Mouse (Mus musculus): ENCODE results near the gene Gimap8.
"Not testable (repeated sequence)": the region's sequence is repeated elsewhere in the genome, so short reads cannot be mapped to it uniquely, and the experiment has no call there.

The Gimap8 gene

DNA sequence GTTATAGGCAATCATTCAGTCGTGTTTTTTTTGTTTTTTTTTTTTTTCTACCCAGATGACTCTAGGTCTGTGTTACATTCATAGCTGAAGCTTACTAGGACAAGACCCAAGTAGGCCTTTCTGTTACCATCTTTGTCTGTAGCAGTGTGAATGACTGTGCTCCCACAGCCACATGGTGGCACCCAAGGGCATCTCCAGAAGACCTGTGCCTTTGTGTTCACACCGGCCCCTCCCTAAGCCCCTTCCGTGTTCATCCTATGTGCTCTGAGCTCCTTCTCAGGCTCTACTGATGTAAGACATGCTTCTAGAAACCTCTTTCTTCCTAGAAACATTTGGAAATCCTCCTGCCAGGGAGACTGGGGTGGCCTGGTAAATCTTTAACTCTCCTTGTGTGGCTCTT, at the start of gene Gimap8:
Gene Gimap8 (plus strand): TSS at position 240 of the 400 bp plus-strand sequence.
- DNase-seq (ENCODE audit: low spot score in 2 of 2): no peak

DNA sequence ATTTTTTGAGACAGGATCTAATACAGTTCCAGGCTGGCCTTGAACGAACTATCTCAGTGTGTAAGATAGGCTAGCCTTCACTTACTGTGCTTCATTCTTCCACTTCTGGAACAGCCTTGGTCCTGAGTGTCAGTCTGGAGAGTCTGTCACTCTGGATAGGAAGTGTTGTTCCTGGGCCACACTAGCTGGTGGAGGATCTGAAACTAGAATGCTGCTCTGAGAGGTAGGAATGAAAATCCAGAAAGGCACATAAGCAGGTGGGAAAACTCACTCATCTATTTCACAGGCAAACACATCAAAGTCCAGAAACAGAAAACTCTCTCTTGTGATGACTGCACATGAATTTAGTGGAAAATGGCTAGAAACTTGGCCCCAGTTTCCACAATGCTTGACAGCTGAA, 46.4 kb upstream of the Gimap8 start:
- no peak for DNase-seq (ENCODE audit: low spot score in 2 of 2)

DNA sequence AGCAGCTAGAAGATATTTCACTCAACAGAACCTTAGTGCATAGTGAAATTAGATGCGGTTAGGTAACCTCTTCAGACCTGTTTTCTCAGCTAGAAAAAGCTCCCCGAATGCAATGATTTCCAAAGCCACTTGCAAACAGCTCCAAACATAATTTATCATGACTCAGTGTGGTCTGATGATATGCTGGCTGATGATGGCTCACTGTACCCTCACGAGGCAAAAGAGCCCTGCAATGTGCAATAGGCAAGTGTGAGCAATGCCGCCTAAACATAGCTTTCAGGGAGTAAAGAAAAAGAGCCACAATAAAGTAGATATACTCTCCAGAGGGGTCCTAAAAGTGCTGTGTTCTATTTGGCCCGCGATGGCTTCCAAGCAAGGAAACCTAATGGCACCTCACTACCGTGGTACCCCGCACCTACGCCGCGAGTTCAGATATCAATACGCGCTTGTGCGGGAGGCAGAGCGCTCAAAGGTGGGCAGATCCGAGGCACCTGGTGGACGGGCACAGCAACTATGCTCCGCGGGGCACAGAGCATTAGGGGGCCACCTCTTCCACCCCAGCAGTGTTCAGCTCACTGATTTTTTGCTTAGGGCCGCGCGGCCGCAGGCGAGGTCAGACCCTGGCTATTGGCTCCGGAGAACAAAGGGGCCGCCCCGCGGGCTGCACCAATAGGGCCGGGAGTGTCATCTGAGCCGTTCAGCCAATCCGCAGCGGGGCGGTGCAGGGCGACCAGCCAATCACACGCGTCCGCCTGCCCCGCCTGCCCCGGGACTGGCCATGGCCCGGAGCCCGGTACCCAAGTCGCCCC, 45.6 kb upstream of the Gimap8 start, which contains the start of gene Zfp775:
Gene Zfp775 (plus strand): TSS at position 793 of the 809 bp plus-strand sequence.
- peak; percentile 95 to 96 for DNase-seq (ENCODE audit: low spot score in 2 of 2)

DNA sequence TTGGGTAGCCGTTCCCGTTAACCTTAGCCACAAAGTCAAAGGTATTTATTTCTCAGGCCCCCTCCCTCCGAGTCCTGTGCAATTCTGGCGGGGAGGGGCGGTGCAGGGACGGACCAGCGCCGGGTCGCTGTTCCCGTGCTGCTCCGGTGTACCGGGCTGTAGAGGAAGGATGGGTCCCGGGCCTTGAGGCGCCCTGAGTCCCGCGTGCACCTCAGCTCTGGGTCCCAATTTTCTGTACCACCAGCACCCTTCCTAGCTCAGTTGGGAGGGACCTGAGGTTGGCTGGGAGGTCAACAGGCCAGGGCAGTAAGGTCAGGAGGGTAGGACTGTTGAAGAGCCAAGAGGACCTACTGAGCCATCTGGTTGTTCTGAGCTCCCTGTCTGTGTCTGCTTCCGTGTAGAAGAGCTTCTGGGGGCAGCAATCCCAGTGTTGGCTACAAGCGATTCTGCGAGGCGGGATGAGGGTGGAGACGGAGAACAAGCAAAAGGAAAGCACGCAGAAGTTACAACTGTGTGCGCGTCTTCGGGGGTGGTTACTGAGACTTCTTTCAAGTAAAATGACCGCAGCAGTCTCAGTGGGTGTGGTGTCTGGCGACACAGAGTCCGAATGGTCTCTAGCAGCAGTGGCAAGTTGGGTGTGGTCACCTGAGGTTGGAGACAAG, 44.8 kb upstream of the Gimap8 start:
- peak in 1 of 2 experiments; percentile 22 for DNase-seq (ENCODE audit: low spot score in 2 of 2)

DNA sequence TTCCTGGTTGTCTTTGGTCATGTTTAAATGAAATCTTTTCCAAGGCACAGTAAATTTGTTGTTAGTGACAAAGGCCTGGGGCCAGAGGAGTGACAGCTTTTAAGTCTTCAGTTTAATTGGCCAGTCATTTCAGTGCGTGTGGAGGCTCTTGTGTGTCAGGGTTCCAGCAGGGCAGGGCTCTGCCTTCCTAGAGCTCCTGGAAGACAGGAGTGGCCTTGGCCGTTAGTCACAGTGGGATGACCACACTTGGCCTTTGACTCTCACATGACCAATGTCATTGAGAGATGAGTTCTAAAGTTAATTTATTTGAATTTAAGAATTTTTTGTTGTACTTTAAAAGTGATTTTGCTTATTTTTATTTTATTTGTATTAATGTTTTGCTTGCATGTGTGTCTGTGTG, 38.9 kb upstream of the Gimap8 start:
- no peak for DNase-seq (ENCODE audit: low spot score in 2 of 2)

DNA sequence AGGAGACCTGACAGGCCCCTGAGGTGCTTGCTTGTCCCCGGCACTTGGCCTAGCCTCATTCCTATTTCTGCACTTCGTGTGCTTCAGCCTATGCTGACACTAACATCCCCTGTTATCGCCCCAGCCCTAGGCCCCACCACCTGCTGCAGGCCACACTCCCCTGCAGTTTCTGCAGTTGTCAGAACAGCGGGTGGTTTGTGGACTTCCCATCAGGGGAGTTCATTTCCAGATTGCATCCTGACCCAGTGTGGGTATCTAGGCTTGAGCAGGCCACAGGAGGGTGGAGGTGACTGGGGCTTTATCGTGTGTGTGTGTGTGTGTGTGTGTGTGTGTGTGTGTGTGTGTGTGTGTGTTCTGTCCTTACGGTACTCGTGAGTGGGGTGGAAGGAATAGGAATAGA, 37.5 kb upstream of the Gimap8 start:
- DNase-seq (ENCODE audit: low spot score in 2 of 2): no peak

DNA sequence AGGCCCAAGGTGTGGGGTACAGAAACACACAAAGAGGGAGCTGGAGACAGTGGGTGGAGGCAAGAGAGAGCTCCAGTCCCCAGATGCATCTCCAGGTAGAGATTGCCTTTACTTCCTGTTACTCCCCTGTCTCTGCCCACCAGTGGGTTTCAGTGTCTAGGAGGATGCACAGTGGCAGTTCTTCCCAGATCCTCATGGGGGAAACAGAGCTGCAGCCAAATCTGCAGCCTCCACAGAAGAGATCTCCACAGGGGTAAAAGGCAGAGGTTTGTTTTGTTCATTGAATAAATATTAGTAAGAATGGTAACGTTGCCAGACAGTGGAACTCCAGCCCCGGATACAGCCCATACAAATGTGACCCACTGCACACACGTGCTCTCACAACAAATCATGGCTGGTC, 36.4 kb upstream of the Gimap8 start:
- DNase-seq (ENCODE audit: low spot score in 2 of 2): no peak

DNA sequence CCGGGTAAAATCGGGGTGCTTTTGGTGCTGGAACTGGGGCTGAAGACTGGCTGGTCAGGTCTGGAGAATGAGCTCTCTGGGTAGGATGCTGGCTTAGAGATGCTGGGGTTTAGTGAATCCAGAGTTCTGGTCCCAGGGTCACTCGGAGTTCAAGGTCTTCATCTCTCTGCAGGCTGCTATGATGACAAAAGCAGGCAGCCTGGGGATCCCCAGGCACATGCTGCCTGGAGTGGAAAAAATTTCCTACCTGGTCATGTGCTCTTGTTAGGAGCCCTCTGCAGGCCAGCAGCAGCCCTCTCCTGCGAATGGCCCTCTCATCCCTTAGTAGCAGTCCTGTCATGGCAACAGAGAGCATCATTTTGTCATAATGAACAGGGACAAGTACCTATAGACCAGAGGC, 33.6 kb upstream of the Gimap8 start:
- no peak for DNase-seq (ENCODE audit: low spot score in 2 of 2)

DNA sequence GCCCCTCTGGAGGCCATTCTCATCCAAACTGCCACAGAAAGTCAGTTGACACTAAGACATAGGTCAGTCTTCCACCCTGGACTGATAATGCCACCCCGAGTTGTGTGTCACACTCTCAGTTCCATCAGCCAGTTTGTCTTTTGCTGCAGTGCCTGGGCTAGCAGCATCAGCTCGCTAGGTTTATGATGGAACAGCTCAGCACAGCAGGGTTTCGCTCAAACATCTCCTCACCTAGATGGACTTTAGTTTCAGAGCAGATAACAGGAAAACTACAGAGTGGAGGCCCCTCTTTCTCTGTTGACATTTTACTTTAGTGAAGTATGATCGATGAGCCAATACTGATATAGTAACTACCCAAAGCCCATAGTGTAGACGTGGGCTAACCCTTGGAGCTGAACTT, 32.3 kb upstream of the Gimap8 start:
- DNase-seq (ENCODE audit: low spot score in 2 of 2): no peak

DNA sequence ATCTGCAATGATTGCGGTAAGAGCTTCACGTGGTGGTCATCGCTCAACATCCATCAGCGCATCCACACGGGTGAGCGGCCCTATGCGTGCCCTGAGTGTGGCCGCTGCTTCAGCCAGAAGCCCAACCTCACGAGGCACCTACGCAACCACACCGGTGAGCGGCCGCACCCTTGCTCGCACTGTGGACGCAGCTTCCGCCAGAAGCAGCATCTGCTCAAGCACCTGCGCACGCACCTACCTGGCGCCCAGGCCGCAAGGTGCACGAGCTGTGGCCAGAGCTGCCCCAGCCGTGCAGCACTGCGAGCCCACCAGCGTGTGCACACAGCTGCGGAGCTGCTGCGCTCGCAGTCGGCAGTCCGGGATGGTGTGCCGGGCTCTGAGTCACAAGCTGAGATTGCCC, 27.0 kb upstream of the Gimap8 start:
- DNase-seq (ENCODE audit: low spot score in 2 of 2): no peak

DNA sequence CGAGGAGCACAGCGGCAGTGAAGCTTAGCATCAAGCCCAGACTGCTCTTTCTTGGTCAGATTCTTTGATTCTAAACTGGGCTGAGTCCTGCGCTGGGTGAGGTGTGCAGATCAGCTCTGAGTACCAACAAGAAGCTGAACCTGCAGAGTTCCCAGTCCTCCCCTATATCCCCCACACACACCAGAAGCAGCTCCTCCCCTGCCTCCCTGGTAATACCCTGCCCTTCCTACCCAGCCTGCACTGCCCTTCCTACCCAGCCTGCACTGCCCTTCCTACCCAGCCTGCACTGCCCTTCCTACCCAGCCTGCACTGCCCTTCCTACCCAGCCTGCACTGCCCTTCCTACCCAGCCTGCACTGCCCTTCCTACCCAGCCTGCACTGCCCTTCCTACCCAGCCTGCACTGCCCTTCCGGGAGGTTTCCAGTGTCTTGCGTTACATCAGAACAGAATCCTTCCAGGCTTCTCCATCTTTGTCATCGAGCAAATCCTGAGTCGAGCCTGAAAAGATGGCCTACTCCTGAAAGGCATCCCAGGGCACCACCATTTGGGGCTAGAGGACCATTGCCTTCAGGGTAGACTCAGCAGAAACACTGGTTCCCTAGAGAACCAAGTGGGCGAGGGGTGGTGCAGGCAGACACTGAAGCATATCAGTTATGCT, 24.7 kb upstream of the Gimap8 start:
- DNase-seq (ENCODE audit: low spot score in 2 of 2): not testable (repeated sequence)

DNA sequence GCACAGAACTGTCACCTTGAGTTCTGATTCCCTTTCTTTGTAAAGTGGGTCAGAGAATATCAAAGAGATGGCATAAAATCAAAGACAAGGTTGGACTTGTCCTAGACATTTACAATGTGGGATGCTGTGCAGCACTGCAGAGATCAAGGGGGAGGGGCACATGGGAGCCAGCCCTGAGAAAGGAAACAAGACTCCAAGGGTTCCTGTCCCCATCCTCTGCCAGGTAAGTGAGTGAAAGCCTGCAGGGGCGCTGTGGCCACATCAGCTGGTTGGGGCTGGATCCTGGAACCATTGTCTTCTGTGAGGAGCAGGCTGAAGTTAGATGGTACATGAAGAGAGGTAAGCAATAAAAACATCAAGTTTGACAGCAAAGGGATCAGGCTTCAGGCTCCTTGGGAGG, 23.6 kb upstream of the Gimap8 start:
- no peak for DNase-seq (ENCODE audit: low spot score in 2 of 2)

DNA sequence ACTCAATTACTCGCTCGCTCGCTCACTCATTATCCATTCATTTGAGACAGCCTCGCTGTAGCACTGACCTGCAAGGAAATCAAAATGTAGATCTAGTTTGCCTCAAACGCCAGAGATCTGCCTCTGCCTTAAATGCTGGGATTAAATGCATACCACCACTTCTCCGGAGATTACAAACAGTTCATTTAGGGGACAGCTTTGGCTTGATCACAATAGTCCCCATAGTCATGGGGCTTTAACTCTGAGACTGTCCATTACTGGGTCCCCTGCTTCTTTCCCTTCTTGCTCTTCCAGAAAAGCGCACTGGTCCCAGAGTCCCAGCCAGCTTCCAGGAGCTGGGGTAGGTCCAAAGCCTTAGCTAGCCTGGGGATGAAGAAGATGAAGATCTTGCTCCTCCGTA, 20.6 kb upstream of the Gimap8 start, which contains the start of gene AI854703:
Gene AI854703 (plus strand): TSS at position 301 of the 400 bp plus-strand sequence.
- DNase-seq (ENCODE audit: low spot score in 2 of 2): no peak

DNA sequence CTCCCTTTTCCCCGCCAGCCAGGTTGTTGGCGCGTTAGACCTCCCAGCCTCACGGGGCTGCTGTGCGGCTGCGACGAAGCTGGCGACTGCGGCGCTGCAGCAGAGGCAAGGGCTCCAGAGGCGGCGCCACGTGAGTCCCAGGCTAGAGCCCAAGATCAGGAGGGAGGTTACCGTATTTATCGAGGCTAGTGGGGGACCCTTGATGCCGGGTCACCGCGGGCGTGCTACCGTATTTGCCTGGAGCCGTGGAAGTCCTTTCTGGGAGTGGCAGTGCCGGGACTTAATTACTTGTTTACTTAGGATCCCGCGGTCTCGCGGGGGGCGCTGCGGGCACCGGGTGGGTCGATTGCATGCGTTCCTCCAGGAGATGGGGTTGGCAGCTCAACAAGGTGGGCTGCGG, 20.1 kb upstream of the Gimap8 start:
- DNase-seq (ENCODE audit: low spot score in 2 of 2): no peak

DNA sequence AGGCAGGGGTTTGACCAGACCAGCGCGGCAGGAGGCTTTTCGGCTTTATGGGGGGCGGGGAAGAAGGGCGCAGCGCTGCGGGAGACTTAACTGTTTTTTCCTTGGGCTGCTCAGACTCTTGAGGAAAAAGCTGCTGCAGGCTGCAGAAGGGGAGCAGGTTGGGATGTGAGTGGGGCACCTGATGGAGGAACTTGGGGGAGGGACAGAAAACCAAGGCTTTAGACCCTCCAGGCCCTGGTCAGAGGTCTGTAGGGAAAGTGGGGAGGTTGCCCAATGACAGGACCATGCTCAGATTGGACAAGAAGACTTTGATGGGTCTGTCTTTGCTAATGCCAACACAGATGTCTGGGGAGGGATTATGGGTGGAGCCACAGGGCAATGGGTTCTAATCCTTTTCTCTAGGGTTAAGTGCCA, 19.5 kb upstream of the Gimap8 start:
- no peak for DNase-seq (ENCODE audit: low spot score in 2 of 2)

DNA sequence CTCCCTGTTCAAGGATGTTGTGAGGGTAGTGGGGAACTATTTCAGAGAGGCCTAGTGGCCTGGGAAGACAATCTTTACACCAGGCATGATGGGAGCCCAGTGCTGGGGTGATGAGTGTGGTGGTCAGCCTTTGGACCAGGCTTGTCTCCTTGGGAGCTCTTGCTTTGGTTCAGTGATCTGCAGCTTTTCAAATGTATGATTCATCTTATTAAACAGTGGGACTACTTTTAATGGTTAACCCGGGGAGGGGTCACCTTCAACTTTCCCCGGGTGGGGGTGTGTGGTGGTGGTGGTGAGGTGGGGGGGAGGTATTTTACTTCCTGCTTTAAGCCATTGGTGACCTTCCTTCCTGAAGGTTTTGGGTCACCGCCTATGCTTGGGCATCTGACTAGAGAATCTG, 18.7 kb upstream of the Gimap8 start:
- no peak for DNase-seq (ENCODE audit: low spot score in 2 of 2)

DNA sequence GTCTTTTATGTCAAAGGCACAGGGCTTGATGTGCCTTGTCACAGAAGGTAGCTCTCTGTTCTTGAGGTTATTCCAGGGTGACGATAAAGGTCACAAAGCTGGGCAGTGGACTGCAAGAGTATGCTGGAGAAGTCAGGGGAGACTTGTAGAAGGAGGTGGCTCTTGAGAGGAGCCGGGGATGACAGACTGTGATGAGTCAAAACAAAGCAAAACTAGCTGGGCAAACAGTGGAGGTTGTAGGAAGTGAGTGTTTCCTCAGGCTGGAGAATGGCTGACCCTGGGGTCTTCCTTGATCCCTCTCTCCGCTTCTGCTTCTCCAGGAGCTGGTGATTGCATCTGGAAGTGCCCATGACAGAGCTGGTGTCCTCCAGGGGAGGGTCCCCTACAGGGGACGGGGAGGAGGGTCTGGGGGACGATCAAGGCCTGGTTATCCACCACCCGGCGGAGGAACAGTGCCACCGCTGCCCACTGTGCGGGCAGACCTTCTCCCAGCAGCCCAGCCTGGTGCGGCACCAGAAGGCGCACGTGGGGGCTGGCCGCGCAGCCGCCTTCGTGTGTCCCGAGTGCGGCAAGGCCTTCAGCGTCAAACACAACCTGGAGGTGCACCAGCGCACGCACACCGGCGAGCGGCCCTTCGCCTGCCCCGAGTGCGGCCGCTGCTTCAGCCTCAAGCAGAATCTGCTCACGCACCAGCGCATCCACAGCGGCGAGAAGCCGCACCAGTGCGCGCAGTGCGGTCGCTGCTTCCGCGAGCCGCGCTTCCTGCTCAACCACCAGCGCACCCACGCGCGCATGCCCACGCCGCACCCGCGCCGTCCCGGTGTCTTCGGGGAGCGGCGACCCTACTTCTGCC, 18.0 kb upstream of the Gimap8 start:
- DNase-seq (ENCODE audit: low spot score in 2 of 2): no peak

DNA sequence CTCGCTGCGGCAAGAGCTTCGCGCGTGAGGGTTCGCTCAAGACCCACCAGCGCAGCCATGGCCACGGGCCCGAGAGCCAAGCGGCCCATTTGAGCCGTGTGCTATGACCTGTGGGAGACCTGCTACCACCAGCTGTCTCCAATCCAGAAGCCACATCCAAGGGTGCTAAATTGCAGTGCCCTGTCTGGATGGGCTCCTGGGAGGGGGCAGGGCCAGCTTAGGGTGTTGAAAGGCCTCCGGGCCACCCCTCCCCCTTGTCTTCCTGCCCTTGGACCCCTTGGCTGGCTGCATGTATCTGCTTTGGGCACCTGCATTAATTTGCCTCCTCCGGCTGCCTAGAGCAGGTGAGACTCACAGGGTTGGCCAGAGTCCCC, 17.4 kb upstream of the Gimap8 start:
- DNase-seq (ENCODE audit: low spot score in 2 of 2): no peak

DNA sequence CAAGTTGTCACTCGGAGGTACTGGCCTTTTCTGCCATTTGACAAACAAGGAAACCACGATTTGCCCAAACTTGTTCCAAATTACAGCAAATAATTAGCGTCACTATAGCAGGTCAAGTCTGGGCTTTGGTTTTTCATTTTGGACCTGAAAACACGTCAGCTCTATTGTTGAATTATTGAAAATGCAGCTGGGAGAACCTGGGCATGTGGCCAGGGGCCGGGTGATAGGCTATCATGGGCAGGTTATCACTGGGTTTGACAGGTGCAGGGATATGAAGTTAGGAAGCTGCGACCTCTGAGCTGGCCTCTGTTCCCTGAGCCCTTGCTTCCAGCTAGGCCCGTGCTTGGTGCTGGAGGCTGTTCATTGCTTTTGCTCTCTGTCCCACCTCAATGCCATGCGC, 16.2 kb upstream of the Gimap8 start:
- no peak for DNase-seq (ENCODE audit: low spot score in 2 of 2)

DNA sequence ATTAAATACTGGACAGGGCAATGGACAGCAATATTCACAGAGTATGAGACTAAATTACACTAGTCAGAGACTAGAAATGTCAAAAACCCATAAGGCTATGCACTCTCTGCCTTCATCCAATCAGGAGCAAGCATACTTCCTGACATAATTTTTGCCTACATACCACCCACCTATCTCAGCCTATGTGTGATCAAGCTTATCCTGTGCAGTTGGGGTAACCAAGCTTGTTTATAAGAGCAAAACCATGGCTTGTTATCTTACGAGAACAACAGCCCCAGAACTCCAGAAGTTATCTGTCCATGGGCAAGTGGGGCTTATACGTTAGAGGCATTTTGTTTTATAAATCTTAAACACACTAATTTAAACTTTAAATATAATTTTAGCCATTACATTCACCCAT, 11.9 kb upstream of the Gimap8 start:
- no peak for DNase-seq (ENCODE audit: low spot score in 2 of 2)

DNA sequence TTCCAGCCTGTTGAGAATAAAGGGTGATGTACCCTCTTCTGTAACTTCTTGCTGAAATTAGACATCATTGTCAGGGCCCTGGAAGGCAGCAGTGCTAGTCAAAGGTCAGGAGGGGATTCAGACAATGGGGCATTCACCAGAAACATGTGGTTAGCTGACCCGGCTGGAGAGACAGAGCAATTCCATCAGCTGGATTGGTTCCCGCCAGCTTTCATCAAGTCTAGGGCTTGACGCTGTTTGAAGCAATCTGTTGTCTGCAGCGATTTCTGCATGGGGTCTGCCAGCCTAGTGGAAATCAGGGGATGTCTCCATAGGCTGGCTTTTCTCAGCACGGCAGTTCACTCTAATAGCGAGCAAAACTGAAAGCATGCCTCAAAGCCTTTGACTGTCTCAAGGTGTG, 10.5 kb upstream of the Gimap8 start:
- DNase-seq (ENCODE audit: low spot score in 2 of 2): peak in 1 of 2 experiments; percentile 44

Data from urinary bladder, postnatal 4 days (tissue).